Mouse (Mus musculus) liver, embryonic 12.5 days (tissue): Measurements from ENCODE around the gene Cox10. TPM values are rescaled to one million over a fixed set of nuclear protein-coding genes. Genes with fewer than 3 reads are reported as not detected.

Experiments used
- ATAC-seq: fragments of 200-750 bp; cut with Nextera tagmentation; 2 replicates; pipeline ENCODE4 v1.8.0; 2017; ENCODE audit warnings: moderate number of reproducible peaks, mild to moderate bottlenecking, moderate library complexity
- H3K27ac ChIP-seq: fragments of 300-500 bp; sonication (generic); 2 replicates; pipeline ENCODE4 v1.5.1; 2016; ENCODE audit warnings: mild to moderate bottlenecking
- H3K27me3 ChIP-seq: fragments of 300-500 bp; sonication (generic); replicated peaks from 2 replicates; pipeline ENCODE4 v1.6.1; 2016; ENCODE audit warnings: mild to moderate bottlenecking, moderate library complexity
- H3K36me3 ChIP-seq: fragments of 300-500 bp; sonication (generic); 2 replicates; pipeline ENCODE4 v1.6.1; 2016; ENCODE audit warnings: mild to moderate bottlenecking, moderate library complexity
- H3K4me1 ChIP-seq: fragments of 300-500 bp; sonication (generic); 2 replicates; pipeline ENCODE4 v1.6.1; 2016
- H3K4me2 ChIP-seq: fragments of 300-500 bp; sonication (generic); 2 replicates; pipeline ENCODE4 v1.6.1; 2016; ENCODE audit warnings: mild to moderate bottlenecking, moderate library complexity
- H3K4me3 ChIP-seq: fragments of 300-500 bp; sonication (generic); 2 replicates; pipeline ENCODE4 v1.5.1; 2016; ENCODE audit warnings: mild to moderate bottlenecking, moderate library complexity
- H3K9ac ChIP-seq: fragments of 300-500 bp; sonication (generic); 2 replicates; pipeline ENCODE4 v1.6.1; 2016; ENCODE audit warnings: mild to moderate bottlenecking, moderate library complexity
- H3K9me3 ChIP-seq: fragments of 300-500 bp; sonication (generic); replicated peaks from 2 replicates; pipeline ENCODE4 v1.6.1; 2016; ENCODE audit warnings: mild to moderate bottlenecking, moderate library complexity
- WGBS: fragments of 180-500 bp; shearing (Covaris S2); methylation state at CpG from one replicate; pipeline ENCODE4 v1.1.7; 2016; ENCODE audit not compliant: insufficient replicate concordance; 5-methylcytosine and 5-hydroxymethylcytosine counted together
- polyA plus RNA-seq: library from polyadenylated mRNA; unstranded; fragments of >200 nt; fragmentation: Nextera tagmentation; extraction: Ambion mirVana; gene quantifications from 2 replicates; pipeline ENCODE4 v1.2.1, GENCODE M21; 2016

Gene Cox10
- polyA plus RNA-seq, 1 experiment from 2014 or later, result 13.5 TPM

GRCm38 (mm10) chr11:63969205-63969910 lies 109.9 kb downstream of the Cox10 start:
- Histone ChIP-seq H3K4me3 (no peak overlapping the region), H3K36me3 (peaks cover 18% of the 10 kb centered on the region), H3K27ac (peak overlapping the region; percentile 80), H3K4me1 (peaks cover 64% of the 10 kb centered on the region), H3K27me3 (no peaks in the 10 kb centered on the region), H3K4me2 (peak overlapping the region; percentile 21), H3K9ac (no peak overlapping the region; the same call in 1 of the 2 replicates), H3K9me3 (no peaks in the 10 kb centered on the region)
- WGBS, result 47% methylated on average over 11 of the region's 11 CpGs
- ATAC-seq, result peak; percentile 60; the same call in 1 of the 2 replicates

DNA sequence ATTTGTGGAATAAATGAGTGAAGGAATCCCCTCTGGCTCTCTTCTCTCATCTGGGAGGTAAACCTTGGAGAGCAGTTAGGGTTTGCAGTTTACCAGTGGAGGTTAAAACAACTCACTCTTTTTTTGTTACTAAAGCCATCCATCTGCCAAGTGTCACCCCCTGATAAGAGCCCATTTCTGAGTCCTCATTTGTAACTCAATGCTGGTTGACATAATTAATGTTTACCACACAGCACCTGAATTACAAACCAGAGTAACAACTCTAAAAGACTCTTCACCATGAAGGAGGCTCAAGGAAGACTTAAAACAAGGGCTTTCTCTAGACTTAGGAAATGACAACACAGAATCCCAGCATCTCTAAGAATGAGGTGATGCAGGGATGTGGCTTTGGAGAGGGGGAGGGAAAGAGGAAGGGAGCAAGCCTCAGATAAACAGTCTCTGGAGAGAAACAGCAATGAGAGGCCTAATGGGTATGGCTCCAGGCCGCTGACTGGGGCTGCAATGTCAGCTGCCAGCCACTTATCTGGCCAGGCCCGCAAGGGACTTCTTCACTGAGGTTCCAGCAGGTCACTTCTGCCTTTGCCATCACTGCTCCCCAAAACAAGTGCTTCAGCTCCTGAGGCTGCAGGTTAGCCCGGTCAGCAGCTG lies 110.8 kb downstream of the Cox10 start:
- Histone ChIP-seq H3K4me1 (peaks cover 64% of the 10 kb centered on the region), H3K4me3 (no peak overlapping the region), H3K4me2 (peak overlapping the region; percentile 21), H3K36me3 (peaks cover 19% of the 10 kb centered on the region), H3K9ac (no peak overlapping the region), H3K27me3 (no peaks in the 10 kb centered on the region), H3K9me3 (no peaks in the 10 kb centered on the region), H3K27ac (peak overlapping the region; percentile 80)
- WGBS, result 24% methylated on average over 3 of the region's 3 CpGs
- peak; percentile 76 for ATAC-seq

- ATAC-seq, result peak; percentile 44; the same call in 1 of the 2 replicates
- H3K9me3 ChIP-seq, result no peaks in the 10 kb centered on the region
- 74% methylated on average over 9 of the region's 9 CpGs for WGBS
- peaks cover 25% of the 10 kb centered on the region for H3K36me3 ChIP-seq
- H3K27me3 ChIP-seq, result no peaks in the 10 kb centered on the region
- peaks cover 64% of the 10 kb centered on the region for H3K4me1 ChIP-seq
- no peak overlapping the region for H3K9ac ChIP-seq
- 0 out of 2 replicates have a peak overlapping the region, but pooled peaks have one; percentile 10 for H3K4me2 ChIP-seq
- peak overlapping the region; percentile 80 for H3K27ac ChIP-seq
- no peak overlapping the region for H3K4me3 ChIP-seq
These were observed 111.5 kb downstream of the Cox10 start for GRCm38 (mm10) chr11:63967641-63968387.

DNA sequence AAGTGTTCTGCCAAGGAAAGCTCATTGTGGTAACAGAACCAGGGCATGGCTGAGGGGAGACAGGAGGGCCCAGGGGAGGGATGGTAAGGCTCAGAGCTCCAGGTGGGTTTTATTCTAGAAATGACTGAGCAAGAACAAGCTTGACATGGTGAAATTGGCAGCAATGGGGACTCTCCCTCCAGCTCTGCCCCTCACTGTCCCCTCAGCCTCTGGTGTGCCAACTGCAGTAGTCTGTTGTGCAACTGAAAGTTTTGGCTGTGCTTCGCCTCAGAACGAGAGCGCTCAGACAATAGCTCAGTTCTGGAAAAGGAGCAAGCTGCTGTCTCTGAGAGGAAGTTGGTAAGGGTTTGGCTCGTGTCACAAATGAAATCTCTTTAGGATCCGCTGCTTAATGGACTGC lies 113.8 kb downstream of the Cox10 start:
- no peaks in the 10 kb centered on the region for H3K9me3 ChIP-seq
- no peak overlapping the region for H3K27ac ChIP-seq
- H3K9ac ChIP-seq, result no peak overlapping the region; the same call in 1 of the 2 replicates
- peaks cover 53% of the 10 kb centered on the region for H3K4me1 ChIP-seq
- H3K4me2 ChIP-seq, result no peak overlapping the region
- WGBS, result 70% methylated on average over 5 of the region's 5 CpGs
- H3K27me3 ChIP-seq, result no peaks in the 10 kb centered on the region
- ATAC-seq, result no peak
- H3K4me3 ChIP-seq, result no peak overlapping the region
- peaks cover 20% of the 10 kb centered on the region for H3K36me3 ChIP-seq

GRCm38 (mm10) chr11:63957207-63957606 lies 122.1 kb downstream of the Cox10 start:
- no peak overlapping the region for H3K9ac ChIP-seq
- H3K4me2 ChIP-seq, result no peak overlapping the region
- no peak overlapping the region for H3K27ac ChIP-seq
- ATAC-seq, result peak; percentile 66
- H3K4me1 ChIP-seq, result peaks cover 20% of the 10 kb centered on the region
- H3K9me3 ChIP-seq, result no peaks in the 10 kb centered on the region
- H3K36me3 ChIP-seq, result no peaks in the 10 kb centered on the region
- no peak overlapping the region for H3K4me3 ChIP-seq
- H3K27me3 ChIP-seq, result peaks cover 12% of the 10 kb centered on the region; the same call in 1 of the 2 replicates
- 56% methylated on average over 4 of the region's 4 CpGs for WGBS

GRCm38 (mm10) chr11:63956748-63957147 lies 122.5 kb downstream of the Cox10 start:
- H3K27me3 ChIP-seq, result peaks cover 12% of the 10 kb centered on the region; the same call in 1 of the 2 replicates
- no peaks in the 10 kb centered on the region for H3K9me3 ChIP-seq
- no peaks in the 10 kb centered on the region for H3K36me3 ChIP-seq
- no peak overlapping the region for H3K4me3 ChIP-seq
- H3K27ac ChIP-seq, result no peak overlapping the region
- no peak overlapping the region for H3K4me2 ChIP-seq
- WGBS, result 43% methylated on average over 7 of the region's 7 CpGs
- peaks cover 25% of the 10 kb centered on the region for H3K4me1 ChIP-seq
- H3K9ac ChIP-seq, result no peak overlapping the region
- no peak for ATAC-seq

GRCm38 (mm10) chr11:63953887-63954286 lies 125.4 kb downstream of the Cox10 start:
- Histone ChIP-seq H3K27me3 (peaks cover 38% of the 10 kb centered on the region), H3K36me3 (no peaks in the 10 kb centered on the region), H3K4me3 (no peak overlapping the region), H3K9me3 (no peaks in the 10 kb centered on the region), H3K4me1 (peaks cover 30% of the 10 kb centered on the region), H3K4me2 (no peak overlapping the region), H3K9ac (no peak overlapping the region), H3K27ac (no peak overlapping the region)
- 71% methylated on average over 2 of the region's 2 CpGs for WGBS
- ATAC-seq, result no peak

DNA sequence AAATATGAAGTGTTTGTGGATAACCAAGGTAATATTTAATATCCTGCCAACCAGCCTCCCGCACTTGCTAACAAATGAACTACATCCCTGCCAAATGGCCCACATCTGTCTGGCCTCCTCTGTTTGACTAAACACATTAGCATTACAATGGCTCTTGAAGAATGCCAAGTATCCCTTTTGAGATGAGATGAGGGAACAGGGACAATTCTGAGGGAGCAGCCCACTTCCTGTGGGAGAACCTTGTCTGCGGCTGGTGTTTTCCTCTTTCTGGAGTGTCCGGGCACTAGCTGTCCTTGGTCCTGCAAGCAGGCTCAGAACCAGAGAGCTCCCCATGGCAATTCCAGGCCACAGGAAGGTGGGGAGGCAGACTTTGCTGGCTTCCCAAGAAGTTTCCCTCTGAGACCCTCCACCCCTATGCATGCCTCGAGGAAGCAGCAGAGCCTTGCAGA lies 126.5 kb downstream of the Cox10 start:
- ATAC-seq, result no peak
- no peak overlapping the region for H3K9ac ChIP-seq
- no peak overlapping the region for H3K27ac ChIP-seq
- no peak overlapping the region for H3K4me2 ChIP-seq
- no peaks in the 10 kb centered on the region for H3K9me3 ChIP-seq
- peaks cover 30% of the 10 kb centered on the region for H3K4me1 ChIP-seq
- H3K27me3 ChIP-seq, result peaks cover 38% of the 10 kb centered on the region
- no peaks in the 10 kb centered on the region for H3K36me3 ChIP-seq
- 50% methylated on average over 4 of the region's 4 CpGs for WGBS
- no peak overlapping the region for H3K4me3 ChIP-seq

- Histone ChIP-seq H3K27ac (no peak overlapping the region), H3K4me3 (peak overlapping the region; percentile 31), H3K4me2 (peak overlapping the region; percentile 55), H3K9ac (no peak overlapping the region), H3K27me3 (peaks cover 38% of the 10 kb centered on the region), H3K4me1 (peaks cover 25% of the 10 kb centered on the region), H3K9me3 (no peaks in the 10 kb centered on the region), H3K36me3 (no peaks in the 10 kb centered on the region)
- 13% methylated on average over 19 of the region's 19 CpGs for WGBS
- ATAC-seq, result peak; percentile 78
These were observed 127.2 kb downstream of the Cox10 start for GRCm38 (mm10) chr11:63951831-63952631.

DNA sequence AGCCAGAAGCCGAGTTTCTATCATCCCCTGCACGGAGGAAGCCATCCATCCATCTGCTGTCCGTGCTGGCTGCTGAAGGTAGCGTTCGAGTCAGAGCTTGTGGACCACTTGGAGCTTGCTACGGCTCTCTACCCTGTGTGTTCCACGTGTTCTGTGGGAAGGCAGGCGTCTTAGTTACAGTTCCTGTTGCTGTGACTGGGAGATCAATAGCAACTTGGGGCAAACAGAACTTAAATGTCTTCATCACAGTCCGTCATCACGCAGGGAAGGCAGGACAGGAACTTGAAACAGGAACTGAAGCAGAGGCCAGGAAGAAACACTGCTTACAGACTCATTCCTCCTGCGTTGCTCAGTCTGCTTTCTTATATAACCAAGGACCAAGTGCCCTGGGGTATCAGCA lies 130.9 kb downstream of the Cox10 start:
- H3K9me3 ChIP-seq, result no peaks in the 10 kb centered on the region
- H3K4me3 ChIP-seq, result no peak overlapping the region
- H3K36me3 ChIP-seq, result no peaks in the 10 kb centered on the region
- peaks cover 15% of the 10 kb centered on the region for H3K4me1 ChIP-seq
- no peak for ATAC-seq
- peaks cover 37% of the 10 kb centered on the region for H3K27me3 ChIP-seq
- no peak overlapping the region for H3K4me2 ChIP-seq
- no peak overlapping the region for H3K9ac ChIP-seq
- H3K27ac ChIP-seq, result no peak overlapping the region
- 50% methylated on average over 11 of the region's 11 CpGs for WGBS

GRCm38 (mm10) chr11:63947024-63947423 lies 132.2 kb downstream of the Cox10 start:
- Histone ChIP-seq H3K4me2 (no peak overlapping the region), H3K36me3 (no peaks in the 10 kb centered on the region), H3K4me1 (peaks cover 7% of the 10 kb centered on the region), H3K27me3 (peaks cover 25% of the 10 kb centered on the region), H3K4me3 (no peak overlapping the region), H3K9me3 (no peaks in the 10 kb centered on the region), H3K9ac (no peak overlapping the region), H3K27ac (no peak overlapping the region)
- 91% methylated on average over 2 of the region's 2 CpGs for WGBS
- no peak for ATAC-seq
